Mouse (Mus musculus): ENCODE results near the gene Gm14137.

The Gm14137 gene

DNA sequence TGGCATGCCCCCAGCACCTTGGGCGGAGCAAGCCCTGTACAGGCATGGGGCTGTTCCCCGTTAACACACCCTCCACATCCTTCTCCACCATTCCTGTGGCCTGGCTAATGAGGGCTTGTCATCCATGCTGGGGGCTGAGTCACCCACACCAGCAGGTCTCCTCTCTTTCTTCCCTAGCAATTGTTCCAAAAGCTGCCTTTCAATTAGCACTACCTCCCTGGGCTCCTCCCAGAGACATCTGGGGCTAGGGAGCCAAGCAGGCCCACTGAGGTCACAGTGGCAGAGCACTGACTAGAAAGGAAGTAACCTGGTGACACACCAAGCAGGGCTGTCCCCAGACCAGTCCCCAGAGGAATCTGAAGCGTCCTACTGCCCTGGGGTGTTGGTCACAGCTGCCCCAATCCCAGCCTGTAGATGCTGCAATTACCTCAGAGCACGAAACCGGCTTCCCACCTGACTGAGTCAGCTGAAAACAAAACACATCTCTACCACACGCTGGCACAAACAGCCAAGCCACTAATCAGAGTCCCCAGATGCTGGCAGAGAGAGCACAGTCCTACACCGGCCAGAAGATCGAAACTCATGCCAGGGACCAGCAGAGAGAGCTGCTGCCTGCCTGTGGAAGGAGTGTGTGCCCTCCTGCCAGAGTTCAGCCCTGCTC is at the start of gene Gm14137:
Gene Gm14137 (plus strand): TSS at position 519 of the 661 bp plus-strand sequence.
- DNase-seq (ENCODE audit: low spot score), result no peak

DNA sequence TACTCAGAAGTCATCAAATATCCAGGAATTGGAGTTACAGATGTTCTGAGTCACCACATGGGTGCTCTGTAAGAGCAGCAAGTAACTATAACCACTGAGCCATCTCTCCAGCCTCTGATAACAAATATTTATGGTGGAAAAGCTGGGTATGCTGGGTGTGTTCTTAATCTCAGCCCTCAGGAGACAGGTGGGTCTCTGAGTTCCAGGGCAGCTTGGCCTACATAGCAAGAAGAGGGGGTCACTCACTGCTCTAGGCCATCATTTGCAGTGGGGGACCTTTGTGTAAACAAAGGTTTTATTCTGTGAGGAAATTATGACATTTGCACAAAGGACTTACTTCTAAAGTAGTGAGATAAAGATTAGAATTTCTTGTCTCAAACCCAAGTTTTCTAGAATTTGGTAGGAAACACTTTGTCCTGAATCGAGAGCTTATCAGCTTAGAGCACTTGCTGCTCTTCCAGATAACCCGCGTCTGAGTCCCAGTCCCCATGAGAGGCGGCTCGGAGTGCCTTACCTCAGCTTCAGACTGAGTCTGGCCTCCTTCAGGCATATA is 37.9 kb upstream of the Gm14137 start:
- no peak for DNase-seq (ENCODE audit: low spot score)

DNA sequence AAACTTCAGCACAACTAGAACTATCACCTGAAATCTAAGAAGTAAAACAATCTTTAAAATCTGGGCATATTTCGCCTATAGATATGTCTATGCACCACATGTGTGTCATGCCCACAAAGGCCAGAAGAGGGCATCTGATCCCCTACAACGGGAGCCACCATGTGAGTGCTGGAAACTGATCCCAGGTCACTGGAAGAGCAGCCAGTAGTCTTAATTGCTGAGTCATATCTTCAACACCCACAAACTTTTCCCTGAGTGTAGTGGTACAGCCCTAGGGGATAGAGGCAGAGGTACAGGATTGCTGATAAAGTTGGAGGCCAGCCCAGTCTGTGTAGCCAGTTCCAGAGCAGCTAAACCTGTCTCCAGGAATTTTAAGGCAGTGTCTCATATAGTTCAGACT is 29.1 kb upstream of the Gm14137 start:
- no peak for DNase-seq (ENCODE audit: low spot score)

DNA sequence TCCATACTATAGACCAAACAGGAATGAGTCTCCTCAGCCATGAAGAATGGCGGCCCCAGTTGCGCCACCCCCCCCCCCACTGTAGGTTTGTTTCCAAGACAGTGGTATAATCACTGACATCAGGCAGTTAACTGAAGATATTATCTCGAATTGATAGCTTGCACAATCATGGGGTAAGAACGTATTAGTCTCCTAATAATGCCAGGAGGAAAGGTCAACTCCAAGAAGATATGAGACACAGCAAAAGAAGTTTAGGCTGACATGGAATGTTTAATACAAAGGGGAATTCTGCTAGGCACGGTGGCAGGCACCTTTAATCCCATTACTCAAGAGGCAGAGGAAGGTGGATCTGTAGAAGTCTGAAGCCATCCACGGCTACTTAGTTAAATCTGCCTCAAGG is 27.9 kb upstream of the Gm14137 start:
- no peak for DNase-seq (ENCODE audit: low spot score)

DNA sequence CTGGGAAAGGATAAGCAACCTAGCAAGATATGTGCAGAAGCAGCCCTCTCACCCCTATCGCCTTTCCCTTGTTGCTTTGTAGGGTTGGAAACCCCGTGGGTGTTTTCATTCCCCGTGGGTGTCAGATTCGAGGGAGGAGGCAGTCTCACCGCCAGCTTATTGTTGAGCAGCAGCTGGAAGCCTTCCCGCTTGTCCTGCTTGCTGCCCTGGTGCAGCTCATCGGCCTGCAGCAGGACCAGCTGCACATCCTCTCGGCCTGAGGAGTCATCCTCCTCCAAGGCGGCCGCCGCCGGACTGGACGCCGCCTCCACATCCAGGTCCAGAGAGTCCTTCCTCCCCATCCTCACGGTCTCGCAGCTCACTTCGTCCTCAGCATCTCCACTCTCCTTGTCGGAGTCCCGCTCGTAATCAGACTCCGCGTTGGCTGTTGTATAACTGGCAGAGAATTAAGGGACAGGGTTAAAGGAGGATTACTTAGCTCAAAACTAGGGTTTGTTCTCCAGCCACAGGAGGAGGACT is 27.1 kb upstream of the Gm14137 start:
- no peak for DNase-seq (ENCODE audit: low spot score)

DNA sequence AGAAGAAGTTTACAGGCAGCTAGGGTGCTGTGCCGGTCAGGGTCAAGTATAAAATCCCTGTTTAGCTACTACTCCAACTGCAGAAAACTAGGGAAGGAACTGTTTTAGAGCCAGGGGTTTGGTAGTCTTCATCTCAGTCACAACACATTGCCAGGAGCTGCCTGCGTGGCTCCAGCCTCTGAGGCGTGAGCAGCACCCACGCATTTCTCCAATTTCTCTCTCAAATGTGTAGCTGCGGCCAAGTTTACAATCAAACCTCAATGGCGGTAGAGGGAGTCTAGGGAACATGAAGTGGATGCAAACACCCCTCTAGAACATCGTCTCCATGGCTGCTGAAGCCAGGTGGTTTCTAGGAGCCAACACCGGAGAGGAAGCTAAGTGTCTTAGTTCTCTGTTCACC is 26.5 kb upstream of the Gm14137 start:
- no peak for DNase-seq (ENCODE audit: low spot score)

DNA sequence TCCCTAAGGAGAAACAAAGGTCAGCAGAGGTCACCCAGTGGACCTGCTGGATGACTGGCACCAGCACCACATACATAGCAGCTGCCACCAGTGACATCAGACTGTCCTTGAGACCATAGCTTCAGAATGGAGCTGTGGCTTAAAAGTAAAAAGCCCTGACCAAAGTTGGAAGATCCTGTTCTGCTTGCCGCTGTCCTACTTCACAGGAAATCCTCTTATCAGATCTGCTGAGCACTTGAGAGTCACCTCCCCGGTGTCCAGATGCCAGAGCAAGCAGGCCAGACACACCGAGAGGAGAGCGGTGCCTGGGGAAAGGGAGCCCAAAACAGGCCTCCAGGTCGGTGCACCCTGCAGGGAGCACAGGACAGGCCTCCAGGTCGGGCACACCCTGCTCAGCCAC is 22.1 kb upstream of the Gm14137 start:
- no peak for DNase-seq (ENCODE audit: low spot score)

DNA sequence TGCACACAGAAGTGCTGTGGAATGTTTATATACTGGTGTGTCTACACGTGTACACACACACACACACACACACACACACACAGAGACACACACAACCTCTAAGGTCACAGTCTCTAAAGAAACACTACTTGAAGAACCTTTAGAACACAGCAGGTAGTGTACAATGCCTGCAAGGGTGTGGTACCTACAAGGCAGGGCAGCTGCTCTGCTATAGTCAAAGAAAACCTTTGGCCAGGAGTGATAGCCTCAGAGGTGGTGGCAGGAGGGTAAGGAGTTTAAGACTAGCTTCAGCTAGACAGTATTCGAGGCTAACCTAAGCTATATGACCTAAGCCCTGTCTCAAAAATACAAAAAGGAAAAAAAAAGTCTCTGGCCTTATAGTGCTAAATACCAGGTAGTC is 19.6 kb upstream of the Gm14137 start:
- DNase-seq (ENCODE audit: low spot score), result no peak

DNA sequence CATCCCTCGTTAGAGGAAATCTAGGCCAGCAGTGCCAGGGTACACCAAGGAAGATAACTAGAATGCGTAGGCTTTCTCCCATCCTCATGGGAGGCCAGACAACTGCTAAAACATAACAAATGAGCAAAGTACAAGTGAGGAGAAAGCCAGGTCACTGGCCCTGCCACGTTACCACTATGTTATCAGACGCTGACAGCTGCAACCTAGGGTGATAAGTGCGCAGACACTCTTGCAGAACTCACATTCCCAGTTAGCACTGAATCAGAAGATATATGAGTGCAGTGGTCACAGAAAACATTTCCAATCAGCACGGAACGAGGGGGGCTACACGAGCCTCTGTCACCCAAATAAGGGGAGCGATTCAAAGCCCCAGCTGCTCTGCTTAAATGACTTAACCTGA is 18.9 kb upstream of the Gm14137 start:
- DNase-seq (ENCODE audit: low spot score), result no peak

DNA sequence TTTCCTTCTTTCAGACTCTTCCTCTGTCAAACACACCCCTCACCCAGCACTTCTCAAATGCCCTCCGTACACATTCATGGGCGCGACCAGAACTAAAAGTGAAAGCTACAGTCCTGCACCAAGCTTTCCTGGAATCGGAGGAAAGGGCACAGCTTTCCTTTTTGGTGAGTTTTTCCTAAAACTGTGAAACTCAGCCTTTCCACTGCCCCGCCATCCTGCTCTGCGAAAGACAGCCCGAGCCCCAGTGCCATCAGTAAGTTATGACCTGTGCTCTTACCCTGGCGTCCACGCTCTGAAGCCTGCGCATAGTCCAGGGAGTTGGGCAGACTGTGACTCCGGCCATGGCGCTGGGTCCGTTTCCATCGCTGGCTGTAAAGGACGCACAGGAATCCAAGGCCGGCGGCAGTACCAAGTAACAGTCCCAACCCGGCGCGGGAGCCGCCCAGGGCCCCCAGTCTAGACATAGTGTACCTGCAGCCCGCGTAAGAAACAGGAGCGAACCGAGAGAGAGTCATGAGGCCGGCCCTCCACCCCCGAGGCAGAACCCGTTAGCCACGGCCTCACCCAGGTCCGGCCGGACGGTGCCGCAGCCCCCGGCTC is 18.1 kb upstream of the Gm14137 start:
- DNase-seq (ENCODE audit: low spot score), result no peak

DNA sequence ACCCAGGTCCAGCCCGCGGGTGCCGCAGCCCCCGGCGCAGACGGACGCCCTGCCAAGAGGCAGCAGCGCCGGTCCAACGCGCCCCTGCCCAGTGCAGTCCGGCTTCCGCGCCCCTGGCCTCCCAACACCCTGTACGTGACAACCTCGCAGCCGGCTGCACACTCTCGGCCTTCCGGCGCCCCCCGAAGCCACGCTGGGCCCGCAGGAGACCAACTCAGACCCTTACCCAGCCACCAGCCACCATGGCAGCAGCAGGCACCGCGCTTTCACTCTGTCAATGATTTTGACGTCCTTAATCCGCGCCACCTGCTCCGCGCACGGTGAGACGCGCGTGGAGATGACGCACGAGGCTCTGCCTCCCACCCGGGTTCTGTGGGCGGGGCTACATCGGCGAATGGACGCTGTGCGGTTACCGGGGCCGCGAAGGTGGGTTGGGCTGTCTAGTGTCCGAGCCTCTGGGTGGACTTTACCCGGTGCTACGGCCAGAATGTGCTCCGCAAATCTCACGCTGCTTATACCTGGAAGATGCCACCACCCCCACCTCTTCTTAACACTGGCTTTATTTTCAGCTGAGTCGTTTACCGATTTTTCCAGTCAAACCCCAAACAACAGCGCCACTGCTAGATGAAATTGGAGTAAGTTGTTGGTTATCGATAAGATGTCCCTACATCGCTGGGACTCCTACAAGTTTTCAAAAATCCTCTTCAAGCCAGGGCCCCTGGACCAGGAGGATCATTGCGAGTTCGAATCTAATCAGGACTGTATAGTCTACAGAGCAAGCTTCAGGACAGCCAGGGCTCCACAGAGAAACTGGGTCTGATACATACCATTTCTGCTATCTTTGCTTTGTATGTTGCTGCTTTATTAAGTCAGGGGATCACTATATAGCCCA is 17.4 kb upstream of the Gm14137 start, which contains the start of gene Rmdn3:
Gene Rmdn3 (minus strand): TSS at position 354 of the 892 bp plus-strand sequence.
- peak; percentile 85 for DNase-seq (ENCODE audit: low spot score)

DNA sequence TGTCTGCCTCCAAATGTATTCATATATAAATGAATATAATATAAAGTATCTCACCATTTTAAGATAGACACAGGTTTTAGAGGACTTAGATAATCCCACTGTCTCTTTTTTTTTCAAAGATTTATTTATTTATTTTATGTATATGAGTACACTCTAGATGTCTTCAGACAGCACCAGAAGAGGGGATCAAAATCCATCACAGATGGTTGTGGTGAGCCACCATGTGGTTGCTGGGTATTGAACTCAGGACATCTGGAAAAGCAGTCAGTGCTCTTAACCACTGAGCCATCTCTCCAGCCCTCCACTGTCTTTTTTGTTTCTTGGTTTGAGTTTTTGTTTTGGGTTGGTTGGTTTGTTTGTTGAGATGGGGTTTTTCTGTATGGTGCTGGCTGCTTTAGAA is 16.5 kb upstream of the Gm14137 start:
- no peak for DNase-seq (ENCODE audit: low spot score)

DNA sequence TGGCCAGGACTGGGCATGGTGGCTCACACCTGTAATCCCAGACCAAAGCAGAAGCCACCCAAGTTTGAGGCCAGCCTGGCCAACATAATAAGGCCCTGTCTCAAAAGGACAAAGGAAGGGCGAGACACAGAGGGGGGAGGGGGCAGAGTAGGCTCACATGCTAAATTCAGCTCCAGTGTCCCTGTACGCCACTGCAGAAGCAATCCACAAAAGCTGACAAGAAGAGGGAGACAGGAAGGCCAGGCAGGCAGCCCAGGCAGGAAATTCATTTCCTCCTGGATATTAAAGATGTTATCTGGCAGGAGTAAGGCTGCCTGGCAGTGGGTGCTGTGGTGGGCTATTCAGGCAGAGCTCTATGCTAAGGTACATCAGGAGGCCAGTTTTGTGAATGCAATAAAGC is 13.1 kb upstream of the Gm14137 start:
- DNase-seq (ENCODE audit: low spot score), result no peak

DNA sequence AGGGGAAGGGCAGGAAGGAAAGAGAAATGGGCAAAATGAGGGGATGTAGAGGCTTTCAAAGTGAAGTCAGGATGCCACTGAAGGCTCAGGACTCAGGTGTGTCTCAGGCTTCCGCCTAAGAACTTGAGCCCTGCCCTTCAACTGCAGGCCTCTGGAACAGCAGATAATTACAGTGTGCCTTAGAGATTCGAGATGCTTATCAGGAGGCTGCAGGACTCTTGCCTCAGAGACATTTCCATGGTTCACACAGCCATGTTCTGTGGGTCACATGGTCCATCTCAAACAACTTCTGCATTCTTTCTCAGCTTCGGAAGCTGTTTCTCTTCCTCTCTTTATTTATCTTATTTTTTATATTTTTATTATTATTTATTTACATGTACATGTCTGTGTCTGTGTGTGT is 11.2 kb upstream of the Gm14137 start:
- DNase-seq (ENCODE audit: low spot score), result no peak

DNA sequence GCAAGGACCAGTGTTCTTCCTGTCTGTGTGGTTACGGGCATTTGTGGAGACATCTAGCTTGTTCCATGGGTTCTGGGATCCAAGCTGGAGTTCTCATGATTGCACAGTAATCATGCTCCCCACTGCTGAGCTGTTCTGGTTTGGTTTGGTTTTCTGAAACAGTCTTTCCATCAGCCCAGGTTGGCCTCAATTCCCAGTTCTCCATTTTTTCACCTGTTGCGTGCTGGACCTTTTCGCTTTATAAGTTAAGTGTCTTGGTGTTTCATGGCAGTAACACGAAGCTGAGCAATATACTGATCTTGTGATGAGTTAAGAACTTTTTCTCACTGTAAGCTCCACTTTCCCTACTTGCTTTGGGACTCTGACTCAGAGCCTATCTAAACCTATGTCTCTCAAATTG is 10.3 kb upstream of the Gm14137 start:
- no peak for DNase-seq (ENCODE audit: low spot score)

DNA sequence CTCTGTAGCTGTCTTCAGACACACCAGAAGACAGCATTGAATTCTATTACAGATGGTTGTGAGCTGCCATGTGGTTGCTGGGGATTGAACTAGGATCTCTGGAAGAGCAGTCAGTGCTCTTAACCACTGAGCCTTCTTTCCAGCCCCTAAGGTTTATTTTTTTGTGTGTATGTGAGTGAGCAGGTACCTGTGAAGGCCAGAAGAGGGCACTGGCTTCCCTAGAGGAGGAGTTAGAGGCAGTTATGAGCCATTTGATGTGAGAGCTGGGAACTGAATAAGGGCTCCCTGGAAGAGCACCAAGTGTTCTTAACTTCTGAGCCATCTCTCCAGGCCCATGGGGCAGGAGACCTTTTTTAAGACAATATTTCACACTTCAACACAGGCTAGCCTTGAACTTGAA is 8.9 kb upstream of the Gm14137 start:
- no peak for DNase-seq (ENCODE audit: low spot score)

DNA sequence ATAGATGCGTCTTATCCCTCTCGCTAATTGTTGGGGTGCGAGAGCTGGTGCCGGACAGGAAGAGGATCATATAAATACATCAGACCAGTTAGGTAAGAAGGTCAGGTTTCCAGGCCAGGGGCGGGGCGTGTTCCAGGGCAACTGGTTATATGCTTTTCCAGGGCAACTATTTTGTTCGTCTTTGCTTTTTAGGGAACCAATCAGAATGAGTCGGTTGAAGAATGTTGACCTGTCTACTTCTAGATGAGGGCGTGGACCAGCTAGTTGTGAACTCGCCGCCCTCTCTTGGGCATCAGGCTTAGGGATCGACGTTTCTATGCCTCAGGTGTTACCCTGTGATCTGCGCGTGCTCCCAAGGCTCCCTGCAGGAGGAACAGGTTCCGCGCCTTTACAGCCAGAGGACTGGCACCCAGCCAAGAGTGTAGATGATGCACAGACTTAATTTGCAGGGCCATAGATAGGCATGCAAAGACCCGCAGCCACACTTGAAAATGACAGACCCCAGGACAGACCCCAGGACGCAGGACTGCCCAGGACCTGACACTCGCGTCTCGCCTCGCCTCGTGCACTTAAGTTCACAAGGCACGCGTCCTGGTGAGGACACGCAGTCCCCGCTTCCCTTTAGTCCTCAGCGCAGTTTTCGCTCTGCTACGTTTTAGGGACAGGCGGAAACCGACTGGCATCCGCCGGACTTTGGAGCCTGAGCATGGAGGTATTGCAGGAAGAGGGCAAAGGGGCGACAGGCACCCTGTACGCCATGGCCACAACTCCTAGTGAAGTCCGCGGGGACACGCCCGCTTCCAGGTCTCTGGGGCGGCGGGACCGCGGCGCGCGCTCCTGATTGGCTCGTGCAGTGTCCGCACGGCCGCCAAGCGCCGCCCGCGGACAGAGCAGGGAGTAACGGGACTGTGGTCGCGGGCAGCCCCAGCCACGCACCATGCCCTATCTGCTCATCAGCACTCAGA is 7.1 kb upstream of the Gm14137 start, which contains the start of gene Gchfr:
Gene Gchfr (plus strand): TSS at position 873 of the 965 bp plus-strand sequence.
- DNase-seq (ENCODE audit: low spot score), result no peak

DNA sequence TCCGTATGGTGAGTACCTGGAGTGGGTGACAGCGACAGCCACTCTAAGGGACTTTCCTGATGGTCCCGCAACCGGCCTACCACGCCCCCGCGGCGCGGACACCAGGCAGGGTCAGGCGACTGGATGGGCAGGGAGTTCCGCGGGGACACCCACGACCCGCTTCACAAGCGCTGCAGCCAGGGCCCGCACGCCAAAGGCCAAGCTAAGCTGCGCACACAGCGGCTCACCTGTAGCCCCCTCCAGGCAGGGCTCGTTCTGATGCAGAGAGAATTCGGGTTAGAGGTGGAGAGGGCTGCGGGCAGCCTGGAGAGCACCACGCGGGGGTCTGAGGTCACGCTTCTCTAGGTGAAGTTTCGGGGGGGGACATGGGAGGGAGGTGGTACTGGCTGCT is 6.4 kb upstream of the Gm14137 start:
- DNase-seq (ENCODE audit: low spot score), result no peak

DNA sequence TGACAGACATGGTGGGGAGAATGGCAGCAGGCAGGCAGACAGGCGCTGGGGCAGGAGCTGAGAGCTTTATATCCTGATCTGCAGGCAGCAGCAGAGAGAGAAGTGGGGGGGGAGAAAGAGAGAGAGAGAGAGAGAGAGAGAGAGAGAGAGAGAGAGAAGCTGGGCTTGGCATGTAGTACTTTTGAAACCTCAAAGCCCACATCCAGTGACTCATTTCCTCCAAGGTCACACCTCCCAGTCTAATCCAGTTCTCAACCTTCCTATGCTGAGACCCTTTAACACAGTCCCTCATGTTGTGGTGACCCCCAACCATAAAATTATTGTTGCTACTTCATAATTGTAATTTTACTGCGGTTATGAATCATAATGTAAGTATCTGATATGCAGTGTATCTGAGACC is 4.0 kb upstream of the Gm14137 start:
- no peak for DNase-seq (ENCODE audit: low spot score)

DNA sequence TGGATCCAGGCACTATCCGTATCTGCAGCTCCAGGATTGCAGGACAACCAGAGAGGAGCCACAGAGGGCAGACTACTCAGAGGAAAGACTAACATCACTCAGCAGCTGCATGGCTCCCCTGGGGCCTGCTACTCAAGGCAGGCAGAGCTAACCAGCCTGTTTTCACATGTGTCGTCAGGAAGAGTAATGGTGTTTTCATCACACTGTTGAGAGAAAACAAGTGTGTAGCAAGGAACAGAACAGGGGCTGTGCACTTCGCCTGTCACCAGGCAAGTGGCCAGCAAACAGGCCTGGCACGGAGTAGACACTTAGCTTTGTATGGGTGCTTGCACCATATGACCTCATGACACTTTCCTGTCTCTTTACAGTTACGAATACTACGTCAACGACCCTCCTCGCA is 2.7 kb upstream of the Gm14137 start:
- DNase-seq (ENCODE audit: low spot score), result no peak

DNA sequence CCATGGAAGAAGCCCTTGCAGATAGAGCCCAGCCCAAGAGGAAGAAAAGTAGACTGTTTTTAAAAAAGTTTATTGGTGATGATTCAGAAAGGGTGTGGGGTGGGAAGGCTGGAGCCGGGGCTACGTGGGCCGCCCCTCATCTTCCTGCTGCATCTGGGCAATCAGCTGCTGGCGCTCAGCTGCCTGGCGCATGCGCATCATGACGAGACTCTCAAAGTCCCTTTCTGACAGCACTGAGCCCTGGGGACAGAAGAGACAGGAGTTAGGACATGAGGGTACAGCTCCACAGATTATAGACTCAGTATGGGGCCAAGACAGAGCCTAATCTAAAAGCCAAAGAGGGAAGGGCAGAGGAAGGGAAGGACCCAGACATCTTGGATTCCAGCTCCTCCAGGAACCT is 1.9 kb upstream of the Gm14137 start:
- DNase-seq (ENCODE audit: low spot score), result no peak
